Mouse (Mus musculus) intestine, embryonic 15.5 days (tissue): ENCODE data around the gene Pced1b. TPM values are rescaled to one million over a fixed set of nuclear protein-coding genes. Genes with fewer than 3 reads are reported as not detected.
A peak's percentile ranks its signal among the peaks of the same experiment; 100 is the strongest.

Experiments
- ATAC-seq: fragments of 200-750 bp; cut with Nextera tagmentation; 2 replicates; pipeline ENCODE4 v1.8.0; 2017; ENCODE audit warnings: moderate TSS enrichment, moderate library complexity
- H3K27ac ChIP-seq: fragments of 300-500 bp; sonication (generic); 2 replicates; pipeline ENCODE4 v1.5.1; 2015; ENCODE audit warnings: mild to moderate bottlenecking, inconsistent platforms
- H3K27me3 ChIP-seq: fragments of 300-500 bp; sonication (generic); replicated peaks from 2 replicates; pipeline ENCODE4 v1.6.1; 2015; ENCODE audit warnings: inconsistent platforms
- H3K36me3 ChIP-seq: fragments of 300-500 bp; sonication (generic); 2 replicates; pipeline ENCODE4 v1.6.1; 2015; ENCODE audit warnings: inconsistent platforms
- H3K4me1 ChIP-seq: fragments of 300-500 bp; sonication (generic); replicated peaks from 2 replicates; pipeline ENCODE4 v1.6.1; 2015; ENCODE audit warnings: inconsistent platforms
- H3K4me2 ChIP-seq: fragments of 300-500 bp; sonication (generic); replicated peaks from 2 replicates; pipeline ENCODE4 v1.6.1; 2015; ENCODE audit warnings: mild to moderate bottlenecking, inconsistent platforms
- H3K4me3 ChIP-seq: fragments of 300-500 bp; sonication (generic); replicated peaks from 2 replicates; pipeline ENCODE4 v1.5.1; 2015; ENCODE audit warnings: inconsistent platforms
- H3K9ac ChIP-seq: fragments of 300-500 bp; sonication (generic); 2 replicates; pipeline ENCODE4 v1.6.1; 2015; ENCODE audit warnings: inconsistent platforms
- H3K9me3 ChIP-seq: fragments of 300-500 bp; sonication (generic); 2 replicates; pipeline ENCODE4 v1.6.1; 2016; ENCODE audit warnings: inconsistent platforms
- WGBS: fragments of 180-500 bp; shearing (Covaris S2); methylation state at CpG from one replicate; pipeline ENCODE4 v1.1.7; 2015; 5-methylcytosine and 5-hydroxymethylcytosine counted together
- polyA plus RNA-seq: library from polyadenylated mRNA; unstranded; fragments of >200 nt; fragmentation: Nextera tagmentation; extraction: Ambion mirVana; gene quantifications from 2 replicates; pipeline ENCODE4 v1.2.1, GENCODE M21; 2015

Gene Pced1b
- polyA plus RNA-seq, 1 experiment from 2014 or later: 4.0 TPM

DNA sequence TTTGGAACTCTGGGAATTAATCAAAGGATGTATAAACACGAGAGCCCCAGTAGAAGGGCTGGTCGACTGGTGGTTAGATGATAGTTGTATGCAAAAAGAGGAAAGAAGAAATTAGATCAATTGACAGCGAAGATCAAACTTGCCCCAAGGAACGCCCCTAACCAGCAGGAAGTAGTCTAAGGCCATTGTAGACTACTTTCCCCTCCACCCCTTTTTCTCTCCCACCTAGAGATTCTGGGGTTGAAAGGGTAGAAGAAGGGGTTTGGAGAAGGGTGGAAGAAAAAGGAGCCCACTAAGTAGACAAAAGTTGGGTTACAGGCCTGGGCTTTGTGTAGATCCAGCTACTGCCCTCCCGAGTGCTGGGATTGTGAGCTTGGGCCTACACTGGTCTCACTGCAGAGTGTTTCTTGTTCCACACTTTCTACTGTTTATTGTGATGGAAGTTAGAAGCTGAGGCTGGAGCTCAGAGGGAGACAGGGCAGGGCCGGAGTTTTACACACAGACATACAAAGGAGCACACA, 125.8 kb downstream of the Pced1b start:
- H3K4me1 ChIP-seq: peaks cover 16% of the 10 kb centered on the region
- H3K27ac ChIP-seq: 0 out of 2 replicates have a peak overlapping the region, but pooled peaks have one; percentile 54
- WGBS: 64% methylated on average over 6 of the region's 6 CpGs
- no peak overlapping the region for H3K4me2 ChIP-seq
- H3K9me3 ChIP-seq: no peaks in the 10 kb centered on the region
- no peak overlapping the region for H3K9ac ChIP-seq
- ATAC-seq: no peak
- H3K27me3 ChIP-seq: no peaks in the 10 kb centered on the region
- H3K36me3 ChIP-seq: no peaks in the 10 kb centered on the region
- no peak overlapping the region for H3K4me3 ChIP-seq

DNA sequence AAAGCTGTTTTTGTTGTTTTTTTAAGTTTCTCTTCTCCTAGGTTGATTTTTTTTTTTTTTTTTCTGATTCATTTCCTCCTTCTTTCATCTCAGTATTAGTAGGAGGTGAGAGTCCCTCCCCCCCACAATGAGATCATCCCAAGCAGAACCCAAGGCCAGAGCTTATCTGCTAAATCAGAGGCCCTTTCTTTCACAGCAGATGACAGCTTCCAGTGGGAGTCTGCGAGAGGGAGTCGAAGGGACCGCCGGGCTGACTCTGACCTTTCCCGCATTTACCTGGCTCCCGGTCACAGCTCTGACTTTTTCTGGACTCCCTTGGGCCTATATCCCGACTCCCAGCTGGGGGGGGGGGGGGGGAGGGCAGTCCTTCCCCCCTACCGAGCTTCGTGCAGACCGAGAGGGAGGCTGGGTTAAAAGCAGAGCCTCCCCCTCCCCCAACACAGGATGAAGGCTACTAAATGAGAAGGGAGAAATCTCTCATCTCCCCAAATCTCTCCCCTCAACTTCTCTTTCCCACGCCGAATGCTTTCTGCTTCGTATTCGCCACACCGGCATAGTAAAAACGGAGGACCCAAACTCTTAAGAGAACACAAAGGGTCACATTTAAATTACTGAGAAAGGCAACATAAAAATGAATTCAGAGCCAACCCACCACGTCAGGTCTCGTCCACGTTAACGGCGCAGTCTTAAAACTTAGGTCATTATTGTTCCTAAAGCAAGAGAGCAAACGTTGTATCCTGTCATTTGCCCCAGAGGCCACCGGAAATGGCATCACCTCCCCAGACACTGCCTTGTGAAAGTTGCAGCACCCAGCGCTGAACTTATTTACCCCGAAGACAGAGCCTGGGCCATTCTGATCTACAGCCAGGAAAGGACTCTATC, 126.5 kb downstream of the Pced1b start:
- Histone ChIP-seq H3K4me3 (0 out of 2 replicates have a peak overlapping the region, but pooled peaks have one; percentile 9), H3K36me3 (no peaks in the 10 kb centered on the region), H3K9me3 (no peaks in the 10 kb centered on the region), H3K27me3 (no peaks in the 10 kb centered on the region), H3K4me2 (peak overlapping the region; percentile 42), H3K9ac (no peak overlapping the region), H3K27ac (no peak overlapping the region; the same call in 1 of the 2 replicates), H3K4me1 (peaks cover 16% of the 10 kb centered on the region)
- WGBS: 19% methylated on average over 25 of the region's 25 CpGs
- peak; percentile 65 for ATAC-seq

DNA sequence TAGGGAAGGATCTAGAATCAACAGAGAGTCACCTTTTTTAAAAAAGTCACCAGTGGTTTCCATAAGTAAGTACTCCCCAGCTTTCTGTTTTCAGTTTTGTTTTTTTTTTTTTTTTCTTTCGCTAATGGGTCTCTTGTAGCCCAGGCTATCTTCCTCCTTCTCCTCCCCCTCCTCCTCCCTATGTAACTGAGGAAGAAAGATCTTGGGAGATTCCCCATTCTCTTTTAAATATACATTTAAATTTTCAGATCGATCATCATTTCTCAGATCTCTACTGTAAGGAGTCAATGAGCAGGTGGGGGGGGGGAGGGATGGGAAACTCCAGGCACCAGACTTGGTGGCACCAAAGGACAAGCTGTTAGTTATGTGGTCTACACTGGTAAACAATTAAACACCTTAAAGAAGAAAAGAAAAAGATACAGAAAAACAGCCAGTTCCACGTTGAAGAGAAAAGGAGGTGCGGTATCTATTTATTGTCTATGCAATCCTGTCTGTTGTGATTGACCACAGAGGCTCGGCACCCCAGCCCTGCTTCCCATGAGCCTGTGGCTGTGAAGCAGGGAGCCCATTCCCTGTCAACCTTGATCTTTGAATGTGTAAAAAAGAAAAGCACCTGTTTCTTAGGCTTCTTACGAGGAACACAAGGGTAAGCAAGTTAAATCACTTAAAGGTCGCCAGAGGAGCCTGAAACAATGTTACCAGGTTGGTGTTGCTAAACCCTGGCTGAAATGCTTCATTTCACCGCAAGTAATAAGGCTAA, 127.4 kb downstream of the Pced1b start:
- no peak for ATAC-seq
- Histone ChIP-seq H3K4me1 (peaks cover 16% of the 10 kb centered on the region), H3K27ac (no peak overlapping the region), H3K4me2 (0 out of 2 replicates have a peak overlapping the region, but pooled peaks have one; percentile 42), H3K9ac (no peak overlapping the region), H3K27me3 (no peaks in the 10 kb centered on the region), H3K4me3 (no peak overlapping the region), H3K9me3 (no peaks in the 10 kb centered on the region), H3K36me3 (no peaks in the 10 kb centered on the region)
- 70% methylated on average over 8 of the region's 8 CpGs for WGBS

DNA sequence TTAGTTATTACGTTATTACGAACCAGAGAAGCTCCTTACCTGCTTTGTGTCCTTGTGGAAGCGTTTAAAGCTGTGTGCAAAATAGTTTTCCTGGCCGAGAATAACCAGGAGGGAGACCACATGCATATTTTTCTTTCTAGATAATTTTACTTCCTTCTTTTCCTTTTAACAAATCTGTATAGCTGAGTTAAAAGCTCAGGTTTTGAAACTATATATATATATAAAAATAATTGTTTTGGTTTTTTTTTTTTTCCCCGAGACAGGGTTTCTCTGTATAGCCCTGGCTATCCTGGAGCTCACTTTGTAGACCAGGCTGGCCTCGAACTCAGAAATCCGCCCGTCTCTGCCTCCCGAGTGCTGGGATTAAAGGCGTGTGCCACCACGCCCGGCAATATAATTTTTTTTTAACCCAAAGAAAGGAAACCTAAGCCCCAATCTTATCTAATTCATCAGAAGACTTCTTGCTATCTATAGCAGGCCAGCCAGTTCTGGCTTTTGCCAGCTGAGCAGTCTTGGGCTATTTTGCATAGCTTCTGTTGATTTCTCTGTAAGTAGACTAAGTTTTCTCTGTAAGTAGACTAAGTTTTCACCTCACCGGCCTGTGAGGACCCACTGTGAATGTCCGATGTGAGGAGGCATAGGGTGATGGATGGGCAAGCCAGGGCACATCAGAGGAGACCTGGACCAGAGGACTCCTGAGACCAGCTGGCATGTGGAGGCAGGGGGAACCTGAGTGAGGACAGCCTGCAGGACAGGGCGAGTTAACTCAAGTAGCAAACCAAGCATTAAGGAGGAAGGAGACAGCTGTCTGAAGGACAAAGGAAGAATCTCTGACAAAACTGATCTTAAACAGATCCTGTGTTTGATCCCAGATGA, 128.2 kb downstream of the Pced1b start:
- ATAC-seq: no peak

DNA sequence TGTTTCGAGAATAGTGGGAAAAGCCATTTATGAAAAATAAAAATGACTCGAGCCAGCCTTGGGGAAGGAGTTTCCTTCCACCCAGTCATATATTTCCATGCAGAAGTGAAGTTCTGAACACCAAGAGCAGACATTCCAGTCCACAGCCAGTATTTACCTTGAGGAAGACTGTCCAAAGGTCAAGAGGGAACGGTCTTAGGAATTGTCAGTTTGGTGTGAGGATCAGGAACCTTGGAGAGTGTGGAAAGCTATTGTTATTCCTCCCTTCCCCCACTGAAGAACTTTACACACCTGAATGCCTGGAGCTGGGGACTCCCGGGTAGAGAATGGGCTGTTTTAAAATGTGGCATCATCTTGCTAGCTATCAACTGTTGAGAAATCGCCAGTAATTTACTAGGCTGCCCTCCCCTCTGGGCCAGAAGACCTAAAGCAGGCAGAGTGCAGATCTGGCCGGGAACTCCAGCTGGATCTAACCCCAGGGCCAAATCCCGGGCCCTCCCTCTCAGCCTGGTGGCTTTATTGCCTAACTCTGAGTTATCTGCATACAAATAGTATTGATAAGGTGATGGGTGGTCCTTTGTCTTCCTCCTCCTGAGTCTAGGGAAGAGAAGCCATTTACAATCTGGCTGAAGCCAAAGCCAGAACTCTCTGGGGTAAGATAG, 129.3 kb downstream of the Pced1b start:
- 31% methylated on average over 7 of the region's 7 CpGs for WGBS
- peaks cover 16% of the 10 kb centered on the region for H3K4me1 ChIP-seq
- peak; percentile 55 for ATAC-seq
- no peaks in the 10 kb centered on the region for H3K36me3 ChIP-seq
- no peaks in the 10 kb centered on the region for H3K27me3 ChIP-seq
- peak overlapping the region; percentile 15; the same call in 1 of the 2 replicates for H3K4me3 ChIP-seq
- no peak overlapping the region for H3K9ac ChIP-seq
- H3K9me3 ChIP-seq: no peaks in the 10 kb centered on the region
- no peak overlapping the region for H3K27ac ChIP-seq
- peak overlapping the region; percentile 52 for H3K4me2 ChIP-seq

More for the DNA sequence above, 128.2 kb downstream of the Pced1b start:
- H3K36me3 ChIP-seq: no peaks in the 10 kb centered on the region
- peaks cover 16% of the 10 kb centered on the region for H3K4me1 ChIP-seq
- no peak overlapping the region for H3K4me3 ChIP-seq
- WGBS: 83% methylated on average over 15 of the region's 15 CpGs
- no peak overlapping the region for H3K4me2 ChIP-seq
- H3K9me3 ChIP-seq: no peaks in the 10 kb centered on the region
- no peak overlapping the region for H3K9ac ChIP-seq
- no peak overlapping the region for H3K27ac ChIP-seq
- no peaks in the 10 kb centered on the region for H3K27me3 ChIP-seq

DNA sequence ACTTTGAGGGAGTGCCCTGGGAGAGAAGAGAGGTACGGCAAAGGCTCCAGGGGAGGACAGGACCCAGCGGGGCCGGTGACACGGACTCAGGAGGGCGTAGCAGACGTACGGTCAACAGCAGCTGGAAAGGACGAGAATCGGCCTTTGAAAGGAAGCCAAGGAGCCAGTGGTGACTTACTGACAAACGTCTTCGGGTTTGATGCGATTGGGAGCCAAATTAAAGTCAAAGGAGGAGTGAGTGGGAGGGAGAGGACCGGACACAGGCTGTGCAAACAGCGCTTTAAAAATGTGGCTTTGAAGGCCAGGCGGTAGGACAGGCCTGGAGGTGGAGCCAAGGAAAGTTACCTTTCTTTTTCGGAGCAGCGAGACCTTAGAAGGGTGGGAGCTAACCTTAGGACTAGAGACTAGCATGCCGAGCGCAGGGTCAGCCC, 129.9 kb downstream of the Pced1b start:
- peak; percentile 32 for ATAC-seq
- Histone ChIP-seq H3K36me3 (no peaks in the 10 kb centered on the region), H3K4me1 (peaks cover 16% of the 10 kb centered on the region), H3K9me3 (no peaks in the 10 kb centered on the region), H3K4me2 (peak overlapping the region; percentile 52), H3K9ac (peak overlapping the region; percentile 23; the same call in 1 of the 2 replicates), H3K27ac (peak overlapping the region; percentile 9; the same call in 1 of the 2 replicates), H3K27me3 (no peaks in the 10 kb centered on the region), H3K4me3 (peak overlapping the region; percentile 15)
- WGBS: 28% methylated on average over 19 of the region's 19 CpGs

DNA sequence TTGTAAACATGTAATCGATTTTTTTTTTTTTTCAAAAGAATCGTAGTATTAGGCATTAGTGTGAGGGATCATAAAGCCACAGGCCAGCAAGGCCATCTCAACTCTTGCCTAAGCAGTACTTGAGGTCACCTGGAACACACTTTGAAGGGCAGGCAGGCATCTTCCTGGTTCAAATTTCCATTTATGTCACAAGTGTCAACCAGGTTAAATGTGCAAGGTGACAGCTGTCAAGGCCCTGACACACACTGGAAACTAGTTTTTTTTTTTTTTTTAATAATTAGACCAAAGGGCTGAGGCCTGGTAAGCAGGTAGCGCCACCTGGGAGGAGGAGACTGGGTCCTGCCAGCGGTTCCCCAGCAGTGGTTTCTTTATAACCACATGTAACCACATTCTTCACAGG, 131.2 kb downstream of the Pced1b start:
- Histone ChIP-seq H3K4me2 (no peak overlapping the region), H3K4me1 (peaks cover 12% of the 10 kb centered on the region), H3K4me3 (no peak overlapping the region), H3K27ac (no peak overlapping the region), H3K36me3 (no peaks in the 10 kb centered on the region), H3K9ac (no peak overlapping the region), H3K27me3 (no peaks in the 10 kb centered on the region), H3K9me3 (no peaks in the 10 kb centered on the region)
- no peak for ATAC-seq
- 78% methylated on average over 4 of the region's 4 CpGs for WGBS

DNA sequence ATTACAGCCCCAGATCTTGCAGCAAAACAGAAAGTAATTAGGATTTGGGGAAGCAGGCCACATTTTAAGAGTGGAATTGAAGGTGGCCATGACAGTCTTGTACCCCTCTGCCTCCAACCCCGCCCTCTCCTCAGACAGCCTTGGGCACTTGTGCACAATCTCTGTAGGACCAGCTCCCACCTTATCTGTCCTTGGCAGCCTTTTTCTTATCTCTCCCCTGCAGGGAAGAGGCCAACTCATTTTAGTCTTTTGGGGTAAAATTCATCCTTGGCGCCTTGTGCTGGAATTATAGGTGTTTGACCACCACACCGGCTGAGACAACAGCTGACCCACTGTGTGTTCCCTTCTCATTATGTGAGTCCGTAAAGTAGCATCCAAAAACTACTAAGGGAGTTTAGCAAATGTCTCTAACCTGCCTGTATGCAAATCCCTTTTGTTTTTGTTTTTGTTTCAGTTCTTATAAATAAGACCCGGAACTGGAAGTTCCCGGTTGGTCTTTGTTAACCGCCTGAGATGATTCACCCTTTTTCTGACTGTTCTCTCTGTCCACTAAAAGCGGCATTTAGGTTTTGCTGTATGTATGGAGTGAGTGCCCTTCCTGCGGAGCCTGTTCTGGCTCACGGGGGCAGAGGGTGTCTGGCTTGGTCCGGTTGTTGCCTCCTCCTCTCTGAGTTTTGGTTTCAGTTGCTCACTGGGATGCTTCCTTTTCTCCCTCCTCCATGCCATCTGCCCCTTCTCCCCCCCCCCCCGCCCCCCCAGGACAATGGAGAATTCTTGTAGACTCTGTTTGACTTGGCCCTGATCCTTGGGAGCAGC, 132.8 kb downstream of the Pced1b start:
- WGBS: 70% methylated on average over 11 of the region's 12 CpGs
- Histone ChIP-seq H3K4me3 (no peak overlapping the region), H3K27me3 (no peaks in the 10 kb centered on the region), H3K4me2 (no peak overlapping the region), H3K27ac (no peak overlapping the region), H3K9ac (no peak overlapping the region), H3K4me1 (peaks cover 7% of the 10 kb centered on the region), H3K36me3 (no peaks in the 10 kb centered on the region), H3K9me3 (no peaks in the 10 kb centered on the region)
- ATAC-seq: peak; percentile 62; the same call in 1 of the 2 replicates

DNA sequence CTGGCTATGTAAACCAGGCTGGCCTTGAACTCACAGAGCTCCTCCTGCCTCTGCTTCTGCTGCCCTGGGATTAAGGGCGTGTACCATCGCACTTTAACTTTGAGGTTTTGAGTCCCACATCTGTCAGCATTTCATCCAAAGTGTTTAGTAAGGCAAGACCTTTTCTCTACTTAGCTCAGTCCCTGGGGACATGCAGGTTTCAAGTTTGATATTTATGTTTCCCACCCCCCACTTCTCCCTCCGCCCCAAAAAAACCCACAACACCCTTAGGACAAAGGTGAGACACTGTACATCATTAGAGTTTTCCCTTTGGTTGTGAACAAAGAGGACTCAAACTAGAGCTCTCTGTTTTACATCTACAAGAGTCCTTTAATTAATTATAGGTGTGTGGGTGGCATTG, 135.7 kb downstream of the Pced1b start:
- no peaks in the 10 kb centered on the region for H3K27me3 ChIP-seq
- ATAC-seq: no peak
- no peak overlapping the region for H3K4me2 ChIP-seq
- no peak overlapping the region for H3K27ac ChIP-seq
- no peak overlapping the region for H3K9ac ChIP-seq
- H3K9me3 ChIP-seq: no peaks in the 10 kb centered on the region
- no peak overlapping the region for H3K4me3 ChIP-seq
- H3K4me1 ChIP-seq: no peaks in the 10 kb centered on the region
- H3K36me3 ChIP-seq: no peaks in the 10 kb centered on the region
- 93% methylated on average over 3 of the region's 3 CpGs for WGBS

DNA sequence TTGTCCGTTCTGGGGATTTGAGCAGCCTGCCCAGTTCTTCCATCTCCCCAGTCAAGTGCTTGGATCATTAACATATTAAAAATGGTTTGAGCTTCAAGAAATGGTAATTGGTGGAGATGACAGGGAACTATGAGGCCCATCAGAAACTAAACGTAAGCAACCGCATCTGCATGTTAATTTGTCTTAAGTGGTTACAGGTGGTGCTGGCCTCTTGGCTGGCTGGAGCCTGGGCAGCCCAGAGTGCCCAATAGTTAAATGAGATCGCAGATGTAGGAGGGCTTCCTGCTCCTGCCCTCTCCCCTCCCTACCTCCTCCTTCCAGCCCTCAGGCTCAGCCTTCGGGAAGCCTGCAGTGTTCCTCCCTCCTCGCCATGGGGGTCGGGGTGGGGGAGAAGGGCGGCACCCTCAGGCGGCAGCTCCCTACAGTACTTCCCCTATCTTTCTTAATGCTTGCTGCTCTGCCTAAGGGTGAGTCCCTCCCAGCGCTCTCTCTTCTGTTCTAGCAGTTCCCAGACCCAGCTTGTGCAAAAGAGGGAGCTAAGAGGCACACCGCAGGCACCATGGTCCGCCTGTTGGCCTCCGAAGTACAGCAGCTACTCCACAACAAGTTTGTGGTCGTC, 136.7 kb downstream of the Pced1b start:
- 85% methylated on average over 14 of the region's 14 CpGs for WGBS
- no peak for ATAC-seq

More for the DNA sequence above, 136.7 kb downstream of the Pced1b start:
- no peaks in the 10 kb centered on the region for H3K27me3 ChIP-seq
- no peaks in the 10 kb centered on the region for H3K4me1 ChIP-seq
- H3K36me3 ChIP-seq: no peaks in the 10 kb centered on the region
- H3K9me3 ChIP-seq: no peaks in the 10 kb centered on the region
- no peak overlapping the region for H3K4me2 ChIP-seq
- H3K4me3 ChIP-seq: no peak overlapping the region
- H3K9ac ChIP-seq: no peak overlapping the region
- no peak overlapping the region for H3K27ac ChIP-seq
